Mouse (Mus musculus): Measurements from ENCODE around the gene Phb2.

DNA sequence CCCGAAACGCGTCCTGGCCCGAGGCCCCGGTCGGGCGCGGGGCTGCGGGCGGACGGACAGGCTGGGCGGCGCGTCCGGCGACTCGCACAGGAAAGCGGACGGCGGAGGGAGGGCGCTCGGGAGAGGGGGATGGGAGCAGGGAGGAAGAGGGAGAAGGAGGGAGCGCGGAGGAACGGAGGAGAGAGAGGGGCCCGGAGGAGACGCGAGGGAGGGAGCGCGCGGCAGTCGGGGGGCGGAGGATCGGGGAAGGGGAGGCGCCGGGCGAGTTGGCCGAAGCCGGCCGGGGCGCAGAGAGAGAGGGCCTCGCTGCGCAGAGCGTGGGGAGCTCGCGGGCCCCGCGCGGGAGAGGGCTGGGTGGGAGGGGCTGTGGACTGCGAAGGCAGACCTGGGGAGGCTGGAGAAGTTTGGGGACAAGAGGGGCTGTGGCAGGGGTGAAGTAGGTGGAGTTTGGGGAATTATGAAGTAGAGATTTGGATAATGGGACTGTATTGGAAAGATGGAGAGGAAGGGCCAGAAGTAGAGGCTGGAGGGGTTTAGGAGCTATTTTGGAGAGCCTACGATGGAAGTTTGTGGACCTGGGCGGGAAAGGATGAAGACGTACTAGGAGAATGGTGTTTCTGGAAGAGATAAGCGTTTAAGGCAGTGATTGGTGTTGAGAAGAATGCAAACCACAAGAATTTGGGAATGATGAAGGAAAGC, 44.7 kb downstream of the Phb2 start:
- TF ChIP-seq POLR2A (IDR thresholded peaks at IDR 0.05; ENCODE audit: control insufficient read depth, low read depth, low read length) (no peak), CTCF (IDR thresholded peaks at IDR 0.05; ENCODE audit: control insufficient read depth, insufficient read depth, insufficient replicate concordance, low read depth, low read length) (no peak)
